Mouse (Mus musculus): ENCODE results near the gene Tmem135. TPM values are rescaled to one million over a fixed set of nuclear protein-coding genes. Genes with fewer than 3 reads are reported as not detected.
"Not testable (repeated sequence)": the region's sequence is repeated elsewhere in the genome, so short reads cannot be mapped to it uniquely, and the experiment has no call there.

Tmem135 gene
- polyA plus RNA-seq, 1 experiment from 2014 or later: 19.5 TPM

DNA sequence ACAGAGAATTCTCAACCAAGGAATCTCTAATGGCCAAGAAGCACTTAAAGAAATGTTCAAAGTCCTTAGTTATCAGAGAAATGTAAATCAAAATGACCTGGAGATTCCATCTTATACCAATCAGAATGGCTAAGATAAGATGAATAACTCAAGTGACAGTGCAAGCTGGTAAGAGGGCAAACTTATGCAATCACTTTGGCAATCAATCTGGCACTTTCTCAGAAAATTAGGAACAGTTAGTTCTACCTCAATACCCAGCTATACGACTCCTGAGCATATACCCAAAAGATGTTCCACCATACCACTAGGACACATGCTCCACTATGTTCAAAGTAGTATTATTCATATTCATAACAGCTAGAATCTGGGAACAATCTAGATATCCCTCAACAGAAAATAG, 74.1 kb downstream of the Tmem135 start:
- H3K4me3 ChIP-seq: no peak overlapping the region
- H3K4me2 ChIP-seq (replicated peaks): no peak overlapping the region
- no peaks in the 10 kb centered on the region for H3K36me3 ChIP-seq
- no peak for ATAC-seq (ENCODE audit: low FRiP score, low read depth)
- H3K27me3 ChIP-seq (replicated peaks): no peaks in the 10 kb centered on the region
- no peak overlapping the region for H3K27ac ChIP-seq
- WGBS: 96% methylated on average over 1 of the region's 1 CpGs
- H3K9me3 ChIP-seq: no peaks in the 10 kb centered on the region
- H3K9ac ChIP-seq: no peak overlapping the region
- H3K4me1 ChIP-seq: no peaks in the 10 kb centered on the region

- WGBS: 91% methylated on average over 5 of the region's 5 CpGs
- no peak for ATAC-seq (ENCODE audit: low FRiP score, low read depth)
- no peak overlapping the region for H3K4me3 ChIP-seq
- H3K9ac ChIP-seq: no peak overlapping the region
- no peaks in the 10 kb centered on the region for H3K27me3 ChIP-seq (replicated peaks)
- H3K36me3 ChIP-seq: no peaks in the 10 kb centered on the region
- no peak overlapping the region for H3K27ac ChIP-seq
- H3K4me1 ChIP-seq: no peaks in the 10 kb centered on the region
- H3K9me3 ChIP-seq: no peaks in the 10 kb centered on the region
- H3K4me2 ChIP-seq (replicated peaks): no peak overlapping the region
Measured at GRCm38 (mm10) chr7:89327731-89328130, 76.3 kb downstream of the Tmem135 start.

DNA sequence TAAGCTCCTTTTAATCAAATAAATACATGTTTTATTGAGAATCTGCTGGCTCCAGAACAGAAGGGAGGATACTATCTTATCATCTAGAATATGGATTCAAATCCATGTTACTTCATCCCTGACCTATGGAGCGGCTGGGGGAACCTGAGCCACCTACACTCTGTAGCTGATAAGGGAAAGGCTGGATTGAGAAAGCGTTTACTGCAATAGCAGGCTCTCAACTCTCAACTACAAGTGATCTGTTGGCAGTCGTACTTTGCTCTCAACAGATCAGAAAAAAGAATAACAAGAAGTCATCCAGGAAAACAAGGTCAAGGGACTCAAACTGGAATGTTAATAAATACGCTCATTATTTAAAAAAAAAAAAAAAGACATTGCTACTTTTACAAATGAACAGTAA, 77.3 kb downstream of the Tmem135 start:
- H3K36me3 ChIP-seq: no peaks in the 10 kb centered on the region
- no peak for ATAC-seq (ENCODE audit: low FRiP score, low read depth)
- WGBS: 83% methylated on average over 4 of the region's 4 CpGs

DNA sequence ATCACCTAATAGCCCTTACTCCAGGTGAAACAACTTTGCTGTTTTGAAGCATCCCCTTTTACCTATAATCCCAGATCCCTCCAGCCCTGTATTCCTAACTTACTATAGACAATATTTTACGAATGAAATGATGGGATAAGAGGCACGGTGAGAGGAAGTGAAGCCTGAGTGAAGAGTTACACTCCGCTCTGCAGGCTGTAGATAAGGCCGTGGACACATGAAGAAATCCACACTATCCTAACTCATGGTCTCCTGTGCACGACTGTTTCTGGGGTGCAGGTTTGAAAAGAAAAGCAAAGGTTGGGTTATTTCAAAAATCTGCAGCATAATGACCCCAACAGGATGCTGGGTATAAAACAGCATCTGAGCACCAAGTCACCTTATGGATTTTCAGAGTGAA, 77.8 kb downstream of the Tmem135 start:
- Histone ChIP-seq H3K4me1 (no peaks in the 10 kb centered on the region), H3K27me3 (replicated peaks) (no peaks in the 10 kb centered on the region), H3K4me2 (replicated peaks) (no peak overlapping the region), H3K36me3 (no peaks in the 10 kb centered on the region), H3K9ac (no peak overlapping the region), H3K27ac (no peak overlapping the region), H3K9me3 (no peaks in the 10 kb centered on the region), H3K4me3 (no peak overlapping the region)
- 94% methylated on average over 5 of the region's 5 CpGs for WGBS
- ATAC-seq (ENCODE audit: low FRiP score, low read depth): no peak

More for the DNA sequence above, 77.3 kb downstream of the Tmem135 start:
- Histone ChIP-seq H3K27me3 (replicated peaks) (no peaks in the 10 kb centered on the region), H3K4me3 (no peak overlapping the region), H3K27ac (no peak overlapping the region), H3K4me2 (replicated peaks) (no peak overlapping the region), H3K9me3 (no peaks in the 10 kb centered on the region), H3K4me1 (no peaks in the 10 kb centered on the region), H3K9ac (no peak overlapping the region)

DNA sequence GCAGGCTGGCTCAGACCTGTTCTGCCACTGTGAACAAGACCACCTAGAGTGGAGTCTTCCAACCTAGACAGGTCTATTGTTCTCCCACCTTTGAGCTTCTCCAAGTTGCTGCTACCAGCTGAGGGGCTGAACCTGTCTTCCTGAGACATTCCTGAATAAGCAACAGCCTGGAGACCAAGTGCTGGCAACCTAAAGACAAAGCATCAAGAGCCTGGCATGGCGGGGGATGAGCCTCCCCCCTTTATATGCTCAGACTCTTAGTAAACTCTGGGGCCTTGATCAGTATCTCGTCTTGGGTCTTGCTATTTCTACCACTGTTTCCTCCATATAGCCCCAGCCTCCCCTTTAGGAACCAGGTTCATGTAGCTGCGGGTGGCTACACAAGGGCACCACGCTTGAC, 81.3 kb downstream of the Tmem135 start:
- H3K9me3 ChIP-seq; H3K27me3 ChIP-seq (replicated peaks); H3K9ac ChIP-seq; H3K4me3 ChIP-seq; H3K4me1 ChIP-seq; H3K4me2 ChIP-seq (replicated peaks); H3K27ac ChIP-seq; ATAC-seq (ENCODE audit: low FRiP score, low read depth); H3K36me3 ChIP-seq: not testable (repeated sequence)
- 95% methylated on average over 4 of the region's 4 CpGs for WGBS

GRCm38 (mm10) chr7:89319351-89319750, 84.7 kb downstream of the Tmem135 start:
- no peak overlapping the region for H3K4me3 ChIP-seq
- no peaks in the 10 kb centered on the region for H3K4me1 ChIP-seq
- ATAC-seq (ENCODE audit: low FRiP score, low read depth): no peak
- H3K27ac ChIP-seq: no peak overlapping the region
- H3K9me3 ChIP-seq: no peaks in the 10 kb centered on the region
- H3K27me3 ChIP-seq (replicated peaks): no peaks in the 10 kb centered on the region
- WGBS: 88% methylated on average over 1 of the region's 1 CpGs
- H3K4me2 ChIP-seq (replicated peaks): no peak overlapping the region
- no peak overlapping the region for H3K9ac ChIP-seq
- no peaks in the 10 kb centered on the region for H3K36me3 ChIP-seq

GRCm38 (mm10) chr7:89317088-89317487, 86.9 kb downstream of the Tmem135 start:
- H3K4me2 ChIP-seq (replicated peaks); H3K9me3 ChIP-seq: not testable (repeated sequence)

GRCm38 (mm10) chr7:89316112-89316511, 87.9 kb downstream of the Tmem135 start:
- Histone ChIP-seq H3K36me3 (no peaks in the 10 kb centered on the region), H3K9me3 (no peaks in the 10 kb centered on the region), H3K9ac (no peak overlapping the region), H3K4me2 (replicated peaks) (no peak overlapping the region), H3K4me3 (no peak overlapping the region), H3K27me3 (replicated peaks) (no peaks in the 10 kb centered on the region), H3K4me1 (no peaks in the 10 kb centered on the region), H3K27ac (no peak overlapping the region)
- WGBS: 94% methylated on average over 3 of the region's 3 CpGs
- ATAC-seq (ENCODE audit: low FRiP score, low read depth): no peak

More at GRCm38 (mm10) chr7:89317088-89317487, 86.9 kb downstream of the Tmem135 start:
- 92% methylated on average over 1 of the region's 1 CpGs for WGBS
- H3K36me3 ChIP-seq; H3K4me1 ChIP-seq; H3K27ac ChIP-seq; H3K27me3 ChIP-seq (replicated peaks); H3K4me3 ChIP-seq; H3K9ac ChIP-seq; ATAC-seq (ENCODE audit: low FRiP score, low read depth): not testable (repeated sequence)

- 97% methylated on average over 1 of the region's 1 CpGs for WGBS
- H3K36me3 ChIP-seq: no peaks in the 10 kb centered on the region
- H3K9me3 ChIP-seq: no peaks in the 10 kb centered on the region
- no peak overlapping the region for H3K9ac ChIP-seq
- H3K4me3 ChIP-seq: no peak overlapping the region
- H3K27ac ChIP-seq: no peak overlapping the region
- no peak for ATAC-seq (ENCODE audit: low FRiP score, low read depth)
- no peaks in the 10 kb centered on the region for H3K4me1 ChIP-seq
- H3K4me2 ChIP-seq (replicated peaks): no peak overlapping the region
- no peaks in the 10 kb centered on the region for H3K27me3 ChIP-seq (replicated peaks)
Measured at GRCm38 (mm10) chr7:89311555-89311954, 92.5 kb downstream of the Tmem135 start.

GRCm38 (mm10) chr7:89308926-89309325, 95.1 kb downstream of the Tmem135 start:
- no peaks in the 10 kb centered on the region for H3K36me3 ChIP-seq
- no peak overlapping the region for H3K4me3 ChIP-seq
- H3K4me1 ChIP-seq: no peaks in the 10 kb centered on the region
- WGBS: 67% methylated on average over 3 of the region's 3 CpGs
- no peak overlapping the region for H3K27ac ChIP-seq
- no peak for ATAC-seq (ENCODE audit: low FRiP score, low read depth)
- no peak overlapping the region for H3K4me2 ChIP-seq (replicated peaks)
- H3K9ac ChIP-seq: no peak overlapping the region
- H3K9me3 ChIP-seq: no peaks in the 10 kb centered on the region
- H3K27me3 ChIP-seq (replicated peaks): no peaks in the 10 kb centered on the region

- 90% methylated on average over 11 of the region's 11 CpGs for WGBS
- no peak overlapping the region for H3K9ac ChIP-seq
- ATAC-seq (ENCODE audit: low FRiP score, low read depth): no peak
Measured at GRCm38 (mm10) chr7:89308238-89308637, 95.8 kb downstream of the Tmem135 start.

GRCm38 (mm10) chr7:89306831-89307230, 97.2 kb downstream of the Tmem135 start:
- WGBS: 85% methylated on average over 6 of the region's 6 CpGs
- no peak for ATAC-seq (ENCODE audit: low FRiP score, low read depth)

More at GRCm38 (mm10) chr7:89308238-89308637, 95.8 kb downstream of the Tmem135 start:
- no peak overlapping the region for H3K4me3 ChIP-seq
- H3K36me3 ChIP-seq: no peaks in the 10 kb centered on the region; the same call in 1 of the 2 replicates
- no peak overlapping the region for H3K27ac ChIP-seq
- no peak overlapping the region for H3K4me2 ChIP-seq (replicated peaks)
- no peaks in the 10 kb centered on the region for H3K4me1 ChIP-seq
- H3K27me3 ChIP-seq (replicated peaks): no peaks in the 10 kb centered on the region
- H3K9me3 ChIP-seq: no peaks in the 10 kb centered on the region

GRCm38 (mm10) chr7:89304958-89305357, 99.1 kb downstream of the Tmem135 start:
- H3K4me2 ChIP-seq (replicated peaks): no peak overlapping the region
- no peak for ATAC-seq (ENCODE audit: low FRiP score, low read depth)
- no peaks in the 10 kb centered on the region for H3K4me1 ChIP-seq
- H3K4me3 ChIP-seq: no peak overlapping the region
- H3K9me3 ChIP-seq: no peaks in the 10 kb centered on the region
- no peaks in the 10 kb centered on the region; the same call in 1 of the 2 replicates for H3K36me3 ChIP-seq
- no peak overlapping the region for H3K27ac ChIP-seq
- 95% methylated on average over 3 of the region's 3 CpGs for WGBS
- no peaks in the 10 kb centered on the region for H3K27me3 ChIP-seq (replicated peaks)
- H3K9ac ChIP-seq: no peak overlapping the region

More at GRCm38 (mm10) chr7:89306831-89307230, 97.2 kb downstream of the Tmem135 start:
- no peak overlapping the region for H3K4me2 ChIP-seq (replicated peaks)
- H3K27ac ChIP-seq: no peak overlapping the region
- no peaks in the 10 kb centered on the region for H3K27me3 ChIP-seq (replicated peaks)
- H3K4me1 ChIP-seq: no peaks in the 10 kb centered on the region
- no peak overlapping the region for H3K9ac ChIP-seq
- H3K4me3 ChIP-seq: no peak overlapping the region
- H3K9me3 ChIP-seq: no peaks in the 10 kb centered on the region
- H3K36me3 ChIP-seq: no peaks in the 10 kb centered on the region; the same call in 1 of the 2 replicates

All from neural tube, embryonic 12.5 days (tissue).